Mouse (Mus musculus): ENCODE measurements around the gene Edem3. TPM values are rescaled to one million over a fixed set of nuclear protein-coding genes. Genes with fewer than 3 reads are reported as not detected.

Gene Edem3
- polyA plus RNA-seq, 1 experiment from 2014 or later: 10.1 TPM

DNA sequence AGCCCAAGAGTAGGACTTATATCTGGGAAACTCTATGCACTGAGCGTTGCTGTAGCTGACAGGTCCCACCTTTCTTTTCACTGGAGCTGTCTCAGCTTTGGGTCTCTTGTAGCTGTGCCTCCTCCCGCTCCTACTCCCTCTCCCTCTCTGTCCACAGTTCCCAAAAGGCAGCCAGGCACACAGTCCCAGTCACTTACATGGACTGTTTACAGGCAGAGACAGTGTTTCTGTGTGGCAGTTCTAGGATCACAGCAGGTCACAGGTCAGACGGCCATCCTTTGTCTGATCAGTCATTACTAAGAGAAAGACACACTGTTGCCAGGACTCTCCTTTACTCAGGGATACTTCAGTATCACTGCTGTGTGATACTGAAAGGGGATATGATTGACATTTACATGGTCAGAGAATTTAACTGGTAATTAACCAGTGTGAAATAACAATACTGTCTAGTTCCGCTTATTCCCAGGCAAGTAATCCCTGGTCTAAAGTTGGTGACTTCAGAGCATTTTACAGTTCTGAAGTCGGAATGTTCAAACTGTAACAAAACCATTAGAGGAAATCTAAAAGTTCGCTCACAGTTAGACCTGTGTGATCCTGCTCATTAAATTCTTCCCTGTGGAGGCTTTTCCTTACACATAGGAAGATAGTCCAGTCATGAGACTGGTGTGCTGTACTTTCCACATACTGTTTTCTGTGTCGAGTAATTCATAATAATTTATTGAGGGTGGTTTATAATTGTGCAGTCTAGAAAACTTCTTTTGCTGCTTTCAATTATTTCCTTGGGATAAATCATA lies 55.7 kb downstream of the Edem3 start:
- TF ChIP-seq CTCF (IDR thresholded peaks at IDR 0.05) (no peak), EP300 (IDR thresholded peaks at IDR 0.05) (no peak)
- ATAC-seq (no peak), DNase-seq (ENCODE audit: low spot score) (no peak)
- Histone ChIP-seq H3K4me1 (ENCODE audit: insufficient read depth, low read depth, low read length) (no peaks in the 10 kb centered on the region), H3K27me3 (replicated peaks; ENCODE audit: insufficient read depth, low read length) (no peaks in the 10 kb centered on the region), H3K36me3 (ENCODE audit: insufficient read depth, low read length) (peaks cover 32% of the 10 kb centered on the region; the same call in 1 of the 2 replicates), H3K9me3 (ENCODE audit: low read length) (no peaks in the 10 kb centered on the region), H3K4me3 (ENCODE audit: low read depth, low read length) (no peak overlapping the region), H3K27ac (ENCODE audit: low read length) (no peak overlapping the region), H3K9ac (replicated peaks; ENCODE audit: low read depth) (no peak overlapping the region), H3K4me2 (replicated peaks; ENCODE audit: low read depth, low read length) (no peak overlapping the region)
- 74% methylated on average over 7 of the region's 7 CpGs for WGBS

DNA sequence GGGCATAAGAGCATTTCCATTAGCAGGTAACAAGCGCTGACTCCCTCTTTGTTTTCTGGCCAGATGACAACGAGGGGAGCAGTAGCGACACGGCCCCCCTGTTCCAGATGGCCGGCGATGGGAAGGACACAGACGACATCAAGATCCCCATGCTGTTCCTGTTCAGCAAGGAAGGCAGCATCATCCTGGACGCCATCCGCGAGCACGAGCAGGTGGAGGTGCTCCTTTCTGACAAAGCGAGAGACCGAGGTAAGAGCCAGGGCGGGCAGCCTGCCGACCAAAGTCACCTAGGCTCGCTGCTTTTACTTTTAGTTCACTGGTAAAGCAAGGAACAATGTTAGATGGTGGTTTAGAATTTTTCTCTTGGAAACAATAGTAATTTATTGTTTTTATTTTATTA lies 56.3 kb downstream of the Edem3 start:
- peaks cover 30% of the 10 kb centered on the region; the same call in 1 of the 2 replicates for H3K36me3 ChIP-seq (ENCODE audit: insufficient read depth, low read length)
- no peak for ATAC-seq

DNA sequence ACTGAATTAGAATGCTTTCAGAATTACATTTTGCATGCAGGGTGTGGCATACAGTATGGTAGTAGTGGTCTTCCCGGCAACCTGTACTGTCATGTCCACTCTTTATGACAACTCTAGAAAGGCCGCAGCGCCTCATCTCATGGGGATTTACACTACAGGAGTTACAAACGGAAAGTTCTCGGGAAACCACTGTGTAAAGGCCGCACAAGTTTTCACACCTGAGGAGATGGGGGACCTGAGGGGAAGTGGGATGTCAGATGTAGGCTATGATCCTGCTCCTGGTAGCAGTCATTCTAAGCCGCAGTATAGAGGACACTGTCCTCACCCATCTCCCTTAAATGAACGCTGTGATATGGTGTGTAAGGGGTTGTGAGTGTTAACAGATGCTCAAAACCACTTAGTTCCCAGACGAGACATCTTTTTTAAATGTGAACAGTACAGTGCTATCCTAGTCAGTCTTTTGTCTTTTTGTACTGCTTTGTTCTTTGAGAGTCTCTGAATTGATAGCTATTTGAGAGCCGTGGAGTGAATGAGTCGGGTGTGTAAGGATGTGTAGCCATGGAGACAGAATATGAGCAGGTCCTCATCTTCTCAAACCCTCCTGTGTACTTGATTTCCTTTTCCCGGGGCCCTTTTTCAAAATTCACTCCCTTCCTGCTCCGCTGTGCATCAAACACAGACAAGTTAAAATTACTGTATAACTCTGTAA lies 57.0 kb downstream of the Edem3 start:
- Histone ChIP-seq H3K4me2 (replicated peaks; ENCODE audit: low read depth, low read length) (no peak overlapping the region), H3K27ac (ENCODE audit: low read length) (no peak overlapping the region), H3K4me1 (ENCODE audit: insufficient read depth, low read depth, low read length) (no peaks in the 10 kb centered on the region), H3K4me3 (ENCODE audit: low read depth, low read length) (no peak overlapping the region), H3K9ac (replicated peaks; ENCODE audit: low read depth) (no peak overlapping the region), H3K9me3 (ENCODE audit: low read length) (no peaks in the 10 kb centered on the region), H3K27me3 (replicated peaks; ENCODE audit: insufficient read depth, low read length) (no peaks in the 10 kb centered on the region), H3K36me3 (ENCODE audit: insufficient read depth, low read length) (peaks cover 28% of the 10 kb centered on the region; the same call in 1 of the 2 replicates)
- TF ChIP-seq CTCF (IDR thresholded peaks at IDR 0.05) (no peak), EP300 (IDR thresholded peaks at IDR 0.05) (no peak)
- 88% methylated on average over 13 of the region's 13 CpGs for WGBS
- DNase-seq (ENCODE audit: low spot score) (no peak), ATAC-seq (no peak)

More for the DNA sequence above, 56.3 kb downstream of the Edem3 start:
- H3K9me3 ChIP-seq (ENCODE audit: low read length): no peaks in the 10 kb centered on the region
- H3K4me3 ChIP-seq (ENCODE audit: low read depth, low read length): no peak overlapping the region
- no peaks in the 10 kb centered on the region for H3K4me1 ChIP-seq (ENCODE audit: insufficient read depth, low read depth, low read length)
- H3K4me2 ChIP-seq (replicated peaks; ENCODE audit: low read depth, low read length): no peak overlapping the region
- H3K9ac ChIP-seq (replicated peaks; ENCODE audit: low read depth): no peak overlapping the region
- 92% methylated on average over 16 of the region's 16 CpGs for WGBS
- no peaks in the 10 kb centered on the region for H3K27me3 ChIP-seq (replicated peaks; ENCODE audit: insufficient read depth, low read length)
- TF ChIP-seq CTCF (IDR thresholded peaks at IDR 0.05) (no peak), EP300 (IDR thresholded peaks at IDR 0.05) (no peak)
- no peak overlapping the region for H3K27ac ChIP-seq (ENCODE audit: low read length)
- DNase-seq (ENCODE audit: low spot score): no peak

DNA sequence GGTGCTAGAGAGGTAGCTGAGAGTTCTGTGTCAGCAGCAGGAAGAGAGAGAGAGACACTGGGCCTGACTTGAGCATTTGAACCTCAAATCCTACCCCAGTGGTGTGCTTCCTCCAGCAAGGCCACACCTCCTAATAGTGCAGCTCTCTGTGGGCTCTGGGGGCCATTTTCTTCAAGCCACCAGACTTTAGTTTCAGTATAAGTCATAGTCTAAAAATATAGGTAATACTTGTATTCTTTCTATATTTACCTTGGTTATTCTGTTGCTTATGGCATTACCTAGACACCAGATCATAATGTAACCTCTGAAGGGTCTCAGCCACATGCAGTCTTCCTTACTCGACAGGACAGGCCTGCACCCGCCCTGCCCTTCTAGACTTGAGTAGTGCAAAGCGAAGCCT lies 60.9 kb downstream of the Edem3 start:
- Histone ChIP-seq H3K27ac (ENCODE audit: low read length) (no peak overlapping the region), H3K4me2 (replicated peaks; ENCODE audit: low read depth, low read length) (no peak overlapping the region), H3K9ac (replicated peaks; ENCODE audit: low read depth) (no peak overlapping the region), H3K4me3 (ENCODE audit: low read depth, low read length) (no peak overlapping the region), H3K4me1 (ENCODE audit: insufficient read depth, low read depth, low read length) (no peaks in the 10 kb centered on the region), H3K9me3 (ENCODE audit: low read length) (no peaks in the 10 kb centered on the region), H3K27me3 (replicated peaks; ENCODE audit: insufficient read depth, low read length) (no peaks in the 10 kb centered on the region), H3K36me3 (ENCODE audit: insufficient read depth, low read length) (peaks cover 24% of the 10 kb centered on the region)
- TF ChIP-seq EP300 (IDR thresholded peaks at IDR 0.05): no peak
- no peak for TF ChIP-seq CTCF (IDR thresholded peaks at IDR 0.05)
- WGBS: 88% methylated on average over 3 of the region's 3 CpGs
- no peak for DNase-seq (ENCODE audit: low spot score)
- ATAC-seq: no peak

DNA sequence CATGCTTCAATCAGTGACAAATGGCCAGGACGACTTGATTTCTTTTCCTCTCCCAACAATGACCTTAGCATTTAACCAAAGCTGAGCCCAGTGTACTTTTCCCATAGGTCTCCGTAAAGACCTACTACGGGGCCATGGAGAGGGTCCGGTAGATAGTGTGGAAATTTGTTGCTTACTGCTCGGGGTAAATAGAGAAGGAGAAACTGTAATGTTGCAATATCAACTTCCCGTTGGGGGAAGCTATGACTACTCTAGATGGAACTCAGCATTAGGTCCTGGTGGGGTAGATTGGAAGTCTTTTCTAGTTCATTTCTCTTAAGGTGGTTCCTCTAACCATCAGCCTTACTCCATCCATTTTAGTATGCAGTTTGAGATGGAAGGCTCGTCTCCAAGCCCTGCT lies 64.0 kb downstream of the Edem3 start:
- Histone ChIP-seq H3K4me2 (replicated peaks; ENCODE audit: low read depth, low read length) (no peak overlapping the region), H3K4me3 (ENCODE audit: low read depth, low read length) (no peak overlapping the region), H3K27me3 (replicated peaks; ENCODE audit: insufficient read depth, low read length) (no peaks in the 10 kb centered on the region), H3K9me3 (ENCODE audit: low read length) (no peaks in the 10 kb centered on the region), H3K36me3 (ENCODE audit: insufficient read depth, low read length) (peaks cover 15% of the 10 kb centered on the region), H3K9ac (replicated peaks; ENCODE audit: low read depth) (no peak overlapping the region), H3K27ac (ENCODE audit: low read length) (no peak overlapping the region), H3K4me1 (ENCODE audit: insufficient read depth, low read depth, low read length) (no peaks in the 10 kb centered on the region)
- 87% methylated on average over 7 of the region's 7 CpGs for WGBS
- TF ChIP-seq CTCF (IDR thresholded peaks at IDR 0.05): no peak
- TF ChIP-seq EP300 (IDR thresholded peaks at IDR 0.05): no peak
- DNase-seq (ENCODE audit: low spot score): peak; percentile 24
- ATAC-seq: no peak

DNA sequence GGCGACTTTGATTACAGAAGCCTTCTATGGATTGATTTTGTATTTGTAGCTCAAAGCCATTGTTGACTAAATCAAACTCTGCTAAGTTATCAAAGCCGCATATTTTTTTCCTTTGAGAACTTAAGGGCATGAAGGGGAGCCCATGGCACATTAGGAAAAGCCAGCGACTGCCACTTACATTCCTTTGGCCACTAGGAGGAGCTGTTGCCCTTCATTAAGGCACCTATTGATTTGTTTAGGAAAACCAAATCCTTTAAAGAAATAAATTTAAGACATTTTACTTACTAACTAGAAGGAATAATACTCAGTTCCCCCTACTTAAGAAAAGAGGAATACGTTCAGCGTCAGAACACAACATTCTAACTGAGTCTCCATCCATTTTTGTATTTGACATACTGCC lies 65.3 kb downstream of the Edem3 start:
- Histone ChIP-seq H3K4me3 (ENCODE audit: low read depth, low read length) (no peak overlapping the region), H3K27me3 (replicated peaks; ENCODE audit: insufficient read depth, low read length) (no peaks in the 10 kb centered on the region), H3K4me1 (ENCODE audit: insufficient read depth, low read depth, low read length) (no peaks in the 10 kb centered on the region), H3K27ac (ENCODE audit: low read length) (no peak overlapping the region), H3K9ac (replicated peaks; ENCODE audit: low read depth) (no peak overlapping the region), H3K36me3 (ENCODE audit: insufficient read depth, low read length) (peaks cover 15% of the 10 kb centered on the region), H3K4me2 (replicated peaks; ENCODE audit: low read depth, low read length) (no peak overlapping the region), H3K9me3 (ENCODE audit: low read length) (no peaks in the 10 kb centered on the region)
- ATAC-seq (no peak), DNase-seq (ENCODE audit: low spot score) (peak; percentile 85)
- TF ChIP-seq EP300 (IDR thresholded peaks at IDR 0.05) (no peak), CTCF (IDR thresholded peaks at IDR 0.05) (peak; percentile 88)
- 21% methylated on average over 5 of the region's 5 CpGs for WGBS
